Mouse (Mus musculus): ENCODE results near the gene Gm28845.
"Not testable (repeated sequence)": the region's sequence is repeated elsewhere in the genome, so short reads cannot be mapped to it uniquely, and the experiment has no call there.

Gm28845 gene

GRCm38 (mm10) chr1:65107654-65108279, 11.6 kb downstream of the Gm28845 start:
- DNase-seq (ENCODE audit: low spot score) = no peak

- no peak for DNase-seq (ENCODE audit: low spot score)
Measured at GRCm38 (mm10) chr1:65103273-65103672, 16.1 kb downstream of the Gm28845 start, which contains the start of gene Cryga. Gene Cryga (minus strand): TSS chr1:65103373.

- no peak for DNase-seq (ENCODE audit: low spot score)
Measured at GRCm38 (mm10) chr1:65096953-65097352, 22.4 kb downstream of the Gm28845 start.

GRCm38 (mm10) chr1:65091566-65091965, 27.8 kb downstream of the Gm28845 start:
- DNase-seq (ENCODE audit: low spot score) = no peak

- DNase-seq (ENCODE audit: low spot score) = no peak
Measured at GRCm38 (mm10) chr1:65090370-65090769, 29.0 kb downstream of the Gm28845 start.

- no peak for DNase-seq (ENCODE audit: low spot score)
Measured at GRCm38 (mm10) chr1:65088567-65089356, 30.6 kb downstream of the Gm28845 start.

GRCm38 (mm10) chr1:65082188-65082587, 37.2 kb downstream of the Gm28845 start, which contains the start of gene Crygb:
Gene Crygb (minus strand): TSS chr1:65082288.
- DNase-seq (ENCODE audit: low spot score) = no peak

GRCm38 (mm10) chr1:65075607-65076006, 43.8 kb downstream of the Gm28845 start:
- DNase-seq (ENCODE audit: low spot score) = no peak

- no peak for DNase-seq (ENCODE audit: low spot score)
Measured at GRCm38 (mm10) chr1:65073589-65073988, 45.8 kb downstream of the Gm28845 start, which contains the start of gene Crygc. Gene Crygc (minus strand): TSS chr1:65073689.

- DNase-seq (ENCODE audit: low spot score) = no peak
Measured at GRCm38 (mm10) chr1:65067842-65068241, 51.5 kb downstream of the Gm28845 start.

- no peak for DNase-seq (ENCODE audit: low spot score)
Measured at GRCm38 (mm10) chr1:65064201-65064600, 55.2 kb downstream of the Gm28845 start.

- DNase-seq (ENCODE audit: low spot score) = no peak
Measured at GRCm38 (mm10) chr1:65063352-65063751, 56.0 kb downstream of the Gm28845 start, which contains the start of gene Crygd. Gene Crygd (minus strand): TSS chr1:65063452.

- DNase-seq (ENCODE audit: low spot score) = no peak
Measured at GRCm38 (mm10) chr1:65052140-65052539, 67.2 kb downstream of the Gm28845 start.

- no peak for DNase-seq (ENCODE audit: low spot score)
Measured at GRCm38 (mm10) chr1:65051696-65052095, 67.7 kb downstream of the Gm28845 start.

- not testable (repeated sequence) for DNase-seq (ENCODE audit: low spot score)
Measured at GRCm38 (mm10) chr1:65050952-65051351, 68.4 kb downstream of the Gm28845 start, which contains the start of gene Cryge. Gene Cryge (minus strand): TSS chr1:65051149.

Data from ovary, postnatal 14 days (tissue).